Mouse (Mus musculus) limb, embryonic 12.5 days (tissue): ENCODE results near the gene E2f2. TPM values are rescaled to one million over a fixed set of nuclear protein-coding genes. Genes with fewer than 3 reads are reported as not detected.

Experiments
- ATAC-seq: fragments of 200-750 bp; cut with Nextera tagmentation; 2 replicates; pipeline ENCODE4 v1.8.0; 2017; ENCODE audit warnings: low read depth, moderate TSS enrichment; ENCODE audit not compliant: insufficient number of reproducible peaks, insufficient read depth, low FRiP score, low TSS enrichment
- H3K27ac ChIP-seq: fragments of 300-500 bp; sonication (generic); 2 replicates; pipeline ENCODE4 v1.5.1; 2016; ENCODE audit warnings: mild to moderate bottlenecking, moderate library complexity
- H3K27me3 ChIP-seq: fragments of 300-500 bp; sonication (generic); 2 replicates; pipeline ENCODE4 v1.6.1; 2016; ENCODE audit warnings: mild to moderate bottlenecking, moderate library complexity
- H3K36me3 ChIP-seq: fragments of 300-500 bp; sonication (generic); 2 replicates; pipeline ENCODE4 v1.6.1; 2016; ENCODE audit warnings: mild to moderate bottlenecking, moderate library complexity
- H3K4me1 ChIP-seq: fragments of 300-500 bp; sonication (generic); replicated peaks from 2 replicates; pipeline ENCODE4 v1.6.1; 2016
- H3K4me2 ChIP-seq: fragments of 300-500 bp; sonication (generic); 2 replicates; pipeline ENCODE4 v1.6.1; 2016; ENCODE audit warnings: mild to moderate bottlenecking, moderate library complexity
- H3K4me3 ChIP-seq: fragments of 300-500 bp; sonication (generic); replicated peaks from 2 replicates; pipeline ENCODE4 v1.5.1; 2016; ENCODE audit warnings: mild to moderate bottlenecking
- H3K9ac ChIP-seq: fragments of 300-500 bp; sonication (generic); replicated peaks from 2 replicates; pipeline ENCODE4 v1.6.1; 2016; ENCODE audit warnings: mild to moderate bottlenecking, moderate library complexity
- H3K9me3 ChIP-seq: fragments of 300-500 bp; sonication (generic); 2 replicates; pipeline ENCODE4 v1.6.1; 2016; ENCODE audit warnings: mild to moderate bottlenecking, moderate library complexity
- WGBS: fragments of 180-500 bp; shearing (Covaris S2); methylation state at CpG from one replicate; pipeline ENCODE4 v1.1.7; 2016; 5-methylcytosine and 5-hydroxymethylcytosine counted together
- polyA plus RNA-seq: library from polyadenylated mRNA; unstranded; fragments of >200 nt; fragmentation: Nextera tagmentation; extraction: Ambion mirVana; gene quantifications from 2 replicates; pipeline ENCODE4 v1.2.1, GENCODE M21; 2016

E2f2 gene
- polyA plus RNA-seq, 1 experiment from 2014 or later = 10.8 TPM

- ATAC-seq = no peak
- Histone ChIP-seq H3K4me2 (peak overlapping the region; percentile 68), H3K4me1 (peaks cover 69% of the 10 kb centered on the region), H3K9me3 (no peaks in the 10 kb centered on the region), H3K4me3 (peak overlapping the region; percentile 95), H3K36me3 (peaks cover 10% of the 10 kb centered on the region; the same call in 1 of the 2 replicates), H3K27ac (peak overlapping the region; percentile 99), H3K9ac (peak overlapping the region; percentile 97), H3K27me3 (no peaks in the 10 kb centered on the region)
- WGBS = 9% methylated on average over 11 of the region's 11 CpGs
These were observed 26.8 kb upstream of the E2f2 start for GRCm38 (mm10) chr4:136145362-136145885.

GRCm38 (mm10) chr4:136145991-136146711, 26.0 kb upstream of the E2f2 start:
- WGBS = 11% methylated on average over 7 of the region's 7 CpGs
- Histone ChIP-seq H3K4me3 (peak overlapping the region; percentile 95), H3K27me3 (no peaks in the 10 kb centered on the region), H3K4me2 (peak overlapping the region; percentile 68), H3K36me3 (peaks cover 10% of the 10 kb centered on the region; the same call in 1 of the 2 replicates), H3K27ac (peak overlapping the region; percentile 99), H3K9me3 (no peaks in the 10 kb centered on the region), H3K4me1 (peaks cover 71% of the 10 kb centered on the region), H3K9ac (peak overlapping the region; percentile 97)
- ATAC-seq = no peak

GRCm38 (mm10) chr4:136146712-136147154, 25.5 kb upstream of the E2f2 start:
- ATAC-seq = no peak
- H3K9me3 ChIP-seq = no peaks in the 10 kb centered on the region
- H3K4me2 ChIP-seq = peak overlapping the region; percentile 68
- peaks cover 10% of the 10 kb centered on the region; the same call in 1 of the 2 replicates for H3K36me3 ChIP-seq
- H3K4me1 ChIP-seq = peaks cover 67% of the 10 kb centered on the region
- peak overlapping the region; percentile 95 for H3K4me3 ChIP-seq
- no peaks in the 10 kb centered on the region for H3K27me3 ChIP-seq
- WGBS = 1% methylated on average over 6 of the region's 6 CpGs
- peak overlapping the region; percentile 99 for H3K27ac ChIP-seq
- H3K9ac ChIP-seq = peak overlapping the region; percentile 97; the same call in 1 of the 2 replicates

DNA sequence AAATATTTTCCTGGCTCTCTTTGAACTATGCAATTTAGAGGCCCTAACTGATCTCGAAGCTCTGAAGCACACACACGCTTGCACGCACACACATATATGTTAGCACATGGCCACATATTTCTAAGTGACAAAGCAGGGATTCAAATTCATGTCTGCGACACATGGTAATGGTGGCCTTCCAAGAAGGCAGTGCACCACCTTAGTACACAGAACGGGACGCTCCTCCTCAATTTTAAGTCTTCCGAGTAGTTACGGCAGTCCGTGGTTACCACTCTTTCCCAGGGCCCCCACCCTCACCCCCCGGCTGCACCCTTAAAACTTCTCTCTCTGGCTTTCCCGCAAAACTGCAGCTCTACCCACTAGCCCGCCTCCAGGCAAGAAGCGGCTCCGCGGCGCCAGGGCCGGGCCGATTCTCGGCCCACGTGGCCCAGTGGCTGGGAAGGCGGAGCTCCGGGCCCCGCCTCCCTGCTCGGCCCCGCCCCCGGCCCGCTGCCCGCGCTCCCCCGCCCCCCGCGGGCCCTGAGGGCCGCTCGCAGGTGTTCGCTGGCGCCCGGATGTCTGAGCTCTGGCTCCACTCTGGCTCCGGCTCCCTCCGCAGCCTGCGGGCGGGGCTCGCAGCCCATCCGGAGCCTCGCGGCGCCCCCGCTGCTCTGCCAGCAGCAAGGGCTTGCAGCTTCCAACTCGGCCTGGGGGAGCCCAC, 24.6 kb upstream of the E2f2 start:
- peaks cover 64% of the 10 kb centered on the region for H3K4me1 ChIP-seq
- H3K4me2 ChIP-seq = peak overlapping the region; percentile 68
- H3K9ac ChIP-seq = peak overlapping the region; percentile 55
- no peaks in the 10 kb centered on the region for H3K9me3 ChIP-seq
- peak; percentile 62 for ATAC-seq
- WGBS = 2% methylated on average over 44 of the region's 48 CpGs
- peaks cover 10% of the 10 kb centered on the region; the same call in 1 of the 2 replicates for H3K36me3 ChIP-seq
- peak overlapping the region; percentile 99 for H3K27ac ChIP-seq
- H3K27me3 ChIP-seq = no peaks in the 10 kb centered on the region
- peak overlapping the region; percentile 29 for H3K4me3 ChIP-seq

GRCm38 (mm10) chr4:136148342-136149044, 23.7 kb upstream of the E2f2 start:
- peaks cover 10% of the 10 kb centered on the region; the same call in 1 of the 2 replicates for H3K36me3 ChIP-seq
- H3K9me3 ChIP-seq = no peaks in the 10 kb centered on the region
- H3K4me1 ChIP-seq = peaks cover 58% of the 10 kb centered on the region
- H3K9ac ChIP-seq = peak overlapping the region; percentile 55
- H3K27ac ChIP-seq = peak overlapping the region; percentile 99
- peak overlapping the region; percentile 68 for H3K4me2 ChIP-seq
- H3K27me3 ChIP-seq = no peaks in the 10 kb centered on the region
- peak overlapping the region; percentile 29 for H3K4me3 ChIP-seq
- 0 out of 2 replicates have a peak, but pooled peaks have one; percentile 3 for ATAC-seq
- 1% methylated on average over 31 of the region's 31 CpGs for WGBS

GRCm38 (mm10) chr4:136149045-136149379, 23.2 kb upstream of the E2f2 start:
- Histone ChIP-seq H3K9me3 (no peaks in the 10 kb centered on the region), H3K4me1 (peaks cover 58% of the 10 kb centered on the region), H3K36me3 (peaks cover 10% of the 10 kb centered on the region; the same call in 1 of the 2 replicates), H3K27me3 (no peaks in the 10 kb centered on the region), H3K4me2 (no peak overlapping the region), H3K27ac (peak overlapping the region; percentile 99), H3K4me3 (no peak overlapping the region), H3K9ac (0 out of 2 replicates have a peak overlapping the region, but pooled peaks have one; percentile 55)
- ATAC-seq = no peak
- 78% methylated on average over 2 of the region's 2 CpGs for WGBS

DNA sequence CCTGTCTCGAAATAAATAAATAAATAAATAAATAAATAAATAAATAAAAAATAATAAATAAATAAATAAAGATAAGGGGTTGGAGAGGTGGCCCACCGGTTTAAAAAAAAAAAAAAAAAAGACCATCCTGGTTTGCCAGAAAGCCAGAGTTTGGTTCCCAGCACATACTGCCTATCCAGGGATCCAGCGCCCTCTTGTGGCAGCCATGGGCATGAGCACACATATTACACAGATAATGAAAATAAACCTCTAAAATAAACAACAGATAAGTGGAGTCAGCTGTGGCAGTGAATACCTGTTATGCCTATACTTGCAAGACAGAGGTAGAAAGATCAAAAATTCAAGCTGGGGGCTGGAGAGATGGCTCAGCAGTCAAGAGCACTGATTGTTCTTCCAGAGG, 22.5 kb upstream of the E2f2 start:
- H3K27ac ChIP-seq = peak overlapping the region; percentile 90; the same call in 1 of the 2 replicates
- no peak overlapping the region for H3K4me3 ChIP-seq
- peaks cover 10% of the 10 kb centered on the region; the same call in 1 of the 2 replicates for H3K36me3 ChIP-seq
- 41% methylated on average over 3 of the region's 3 CpGs for WGBS
- H3K9ac ChIP-seq = no peak overlapping the region
- peak overlapping the region; percentile 37; the same call in 1 of the 2 replicates for H3K4me2 ChIP-seq
- no peaks in the 10 kb centered on the region for H3K27me3 ChIP-seq
- no peak for ATAC-seq
- H3K9me3 ChIP-seq = no peaks in the 10 kb centered on the region
- peaks cover 58% of the 10 kb centered on the region for H3K4me1 ChIP-seq

GRCm38 (mm10) chr4:136150596-136150995, 21.6 kb upstream of the E2f2 start:
- H3K4me2 ChIP-seq = peak overlapping the region; percentile 37
- H3K4me1 ChIP-seq = peaks cover 54% of the 10 kb centered on the region
- H3K27ac ChIP-seq = peak overlapping the region; percentile 90
- no peak overlapping the region for H3K4me3 ChIP-seq
- 10% methylated on average over 4 of the region's 4 CpGs for WGBS
- H3K36me3 ChIP-seq = peaks cover 3% of the 10 kb centered on the region; the same call in 1 of the 2 replicates
- H3K9me3 ChIP-seq = no peaks in the 10 kb centered on the region
- H3K27me3 ChIP-seq = no peaks in the 10 kb centered on the region
- 0 out of 2 replicates have a peak, but pooled peaks have one; percentile 24 for ATAC-seq
- H3K9ac ChIP-seq = no peak overlapping the region

DNA sequence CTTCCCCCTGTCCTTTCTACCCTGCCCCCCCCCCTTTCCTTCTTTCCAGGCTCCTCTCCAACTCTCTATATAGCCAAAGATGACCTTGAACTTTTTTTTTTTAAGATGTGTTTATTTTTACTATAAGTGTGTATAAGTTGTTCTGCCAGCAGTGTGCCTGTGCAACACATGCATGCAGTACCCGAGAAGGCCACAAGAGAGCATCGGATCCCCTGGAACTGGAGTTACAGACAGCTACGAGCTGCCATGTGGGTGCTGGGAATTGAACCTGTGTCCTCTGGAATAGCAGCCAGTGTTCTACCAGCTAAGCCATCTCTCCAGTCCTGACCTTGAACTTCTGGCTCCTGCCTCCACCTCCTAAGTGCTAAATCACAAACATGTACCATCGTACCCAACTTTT, 19.4 kb upstream of the E2f2 start:
- Histone ChIP-seq H3K27ac (no peak overlapping the region), H3K36me3 (no peaks in the 10 kb centered on the region), H3K4me2 (no peak overlapping the region), H3K4me1 (peaks cover 35% of the 10 kb centered on the region), H3K9ac (no peak overlapping the region), H3K27me3 (no peaks in the 10 kb centered on the region), H3K9me3 (no peaks in the 10 kb centered on the region), H3K4me3 (no peak overlapping the region)
- 92% methylated on average over 4 of the region's 4 CpGs for WGBS
- ATAC-seq = no peak

DNA sequence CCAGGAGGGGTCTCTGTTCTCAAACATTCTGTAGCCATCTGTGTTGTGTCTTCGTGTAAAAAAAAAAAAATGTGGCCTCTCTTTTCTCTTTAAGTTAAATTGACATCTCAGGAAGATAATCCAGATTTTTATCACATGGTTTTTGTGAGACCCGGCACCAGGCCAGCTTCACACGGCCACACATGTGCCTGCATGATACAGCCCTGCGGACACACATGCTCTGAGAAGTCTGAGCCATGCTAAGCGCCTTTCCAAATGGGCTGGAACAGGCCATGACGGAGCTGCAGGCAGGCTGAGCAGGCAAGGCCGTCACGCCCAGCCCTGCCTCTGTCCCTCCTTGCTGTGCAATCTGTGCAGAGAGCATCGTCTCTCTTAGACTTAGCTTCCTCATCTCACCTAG, 17.7 kb upstream of the E2f2 start:
- Histone ChIP-seq H3K4me1 (peaks cover 22% of the 10 kb centered on the region), H3K4me2 (no peak overlapping the region), H3K4me3 (no peak overlapping the region), H3K9me3 (no peaks in the 10 kb centered on the region), H3K27ac (peak overlapping the region; percentile 45; the same call in 1 of the 2 replicates), H3K27me3 (no peaks in the 10 kb centered on the region), H3K9ac (0 out of 2 replicates have a peak overlapping the region, but pooled peaks have one; percentile 12), H3K36me3 (no peaks in the 10 kb centered on the region)
- WGBS = 68% methylated on average over 9 of the region's 9 CpGs
- no peak for ATAC-seq
